17 mouse cellular contexts compared by ENCODE assay signal in genomic region chr11:86538786-86539185, GRCm38 (mm10).
"Had no signal": no experiment of that assay in that cellular context is flagged by ENCODE, and none has a peak within 500 bp of the region (broad histone marks: within the 10 kb centered on the region; RNA-seq: fewer than 3 reads in every experiment).

No protein-coding gene starts in this region.

- ATAC-seq: intestine, embryonic 16.5 days had no signal

- DNase-seq: kidney, adult 8-10 months; kidney, postnatal 36 days; left cerebral cortex, postnatal 4 days; lung, adult 18-20 months; lung, postnatal 4 days; midbrain, embryonic 14.5 days; retina, postnatal 1 day; right cerebral cortex, postnatal 4 days; spleen, adult 18-20 months had no signal

- H3K4me3 ChIP-seq: limb, embryonic 13.5 days; midbrain, embryonic 10.5 days; myocyte; neural tube, embryonic 12.5 days; stomach, embryonic 15.5 days had no signal

- H3K4me2 ChIP-seq: limb, embryonic 13.5 days; neural tube, embryonic 12.5 days; stomach, embryonic 15.5 days had no signal

- H3K9ac ChIP-seq: limb, embryonic 13.5 days; liver, embryonic 14.5 days; neural tube, embryonic 12.5 days; stomach, embryonic 15.5 days had no signal

- H3K27ac ChIP-seq: kidney, postnatal 0 days; limb, embryonic 13.5 days; liver, embryonic 14.5 days; midbrain, embryonic 10.5 days; neural tube, embryonic 12.5 days; stomach, embryonic 15.5 days had no signal

- H3K9me3 ChIP-seq: limb, embryonic 13.5 days; midbrain, embryonic 10.5 days; neural tube, embryonic 12.5 days; stomach, embryonic 15.5 days had no signal

- H3K27me3 ChIP-seq: limb, embryonic 13.5 days; neural tube, embryonic 12.5 days; stomach, embryonic 15.5 days had no signal

- H3K4me1 ChIP-seq: neural tube, embryonic 12.5 days had no signal
